Mouse (Mus musculus) hindbrain, embryonic 15.5 days (tissue): ENCODE measurements around the gene Cox5a. TPM values are rescaled to one million over a fixed set of nuclear protein-coding genes. Genes with fewer than 3 reads are reported as not detected.

ENCODE experiments used
- ATAC-seq: fragments of 200-750 bp; cut with Nextera tagmentation; 2 replicates; pipeline ENCODE4 v1.8.0; 2017; ENCODE audit warnings: low read depth, moderate number of reproducible peaks, moderate TSS enrichment; ENCODE audit not compliant: low FRiP score
- H3K27ac ChIP-seq: fragments of 300-500 bp; sonication (generic); replicated peaks from 2 replicates; pipeline ENCODE4 v1.5.1; 2015; ENCODE audit warnings: mild to moderate bottlenecking, inconsistent platforms
- H3K27me3 ChIP-seq: fragments of 300-500 bp; sonication (generic); 2 replicates; pipeline ENCODE4 v1.6.1; 2015; ENCODE audit warnings: control low read depth, inconsistent platforms
- H3K36me3 ChIP-seq: fragments of 300-500 bp; sonication (generic); 2 replicates; pipeline ENCODE4 v1.6.1; 2015; ENCODE audit warnings: control low read depth, inconsistent platforms
- H3K4me1 ChIP-seq: fragments of 300-500 bp; sonication (generic); replicated peaks from 2 replicates; pipeline ENCODE4 v1.6.1; 2015; ENCODE audit warnings: control low read depth, inconsistent platforms
- H3K4me2 ChIP-seq: fragments of 300-500 bp; sonication (generic); 2 replicates; pipeline ENCODE4 v1.6.1; 2015; ENCODE audit warnings: moderate library complexity, mild to moderate bottlenecking, inconsistent platforms
- H3K4me3 ChIP-seq: fragments of 300-500 bp; sonication (generic); 2 replicates; pipeline ENCODE4 v1.5.1; 2015; ENCODE audit warnings: mild to moderate bottlenecking, inconsistent platforms
- H3K9ac ChIP-seq: fragments of 300-500 bp; sonication (generic); 2 replicates; pipeline ENCODE4 v1.6.1; 2015; ENCODE audit warnings: inconsistent platforms
- H3K9me3 ChIP-seq: fragments of 300-500 bp; sonication (generic); 2 replicates; pipeline ENCODE4 v1.6.1; 2016; ENCODE audit warnings: control low read depth, inconsistent platforms
- WGBS: fragments of 180-500 bp; shearing (Covaris S2); methylation state at CpG from one replicate; pipeline ENCODE4 v1.1.7; 2015; 5-methylcytosine and 5-hydroxymethylcytosine counted together
- polyA plus RNA-seq: library from polyadenylated mRNA; unstranded; fragments of >200 nt; fragmentation: Nextera tagmentation; extraction: Ambion mirVana; gene quantifications from 2 replicates; pipeline ENCODE4 v1.2.1, GENCODE M21; 2015

The Cox5a gene
- polyA plus RNA-seq, 1 experiment from 2014 or later = 894 TPM

DNA sequence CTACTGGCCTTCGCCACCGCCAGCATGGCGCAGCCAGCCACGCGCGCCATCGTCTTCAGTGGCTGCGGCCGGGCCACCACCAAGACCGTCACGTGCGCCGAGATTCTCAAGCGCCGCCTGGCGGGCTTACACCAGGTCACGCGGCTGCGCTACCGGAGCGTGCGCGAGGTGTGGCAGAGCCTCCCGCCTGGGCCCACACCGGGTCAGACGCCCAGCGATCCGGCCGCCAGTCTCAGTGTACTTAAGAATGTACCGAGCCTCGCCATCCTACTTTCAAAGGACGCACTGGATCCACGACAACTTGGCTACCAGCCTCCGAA is 16.7 kb upstream of the Cox5a start:
- Histone ChIP-seq H3K27me3 (peaks cover 25% of the 10 kb centered on the region), H3K36me3 (no peaks in the 10 kb centered on the region), H3K9me3 (no peaks in the 10 kb centered on the region), H3K9ac (peak overlapping the region; percentile 40), H3K4me3 (peak overlapping the region; percentile 46), H3K4me2 (peak overlapping the region; percentile 93), H3K4me1 (peaks cover 57% of the 10 kb centered on the region), H3K27ac (peak overlapping the region; percentile 52; the same call in 1 of the 2 replicates)
- ATAC-seq = peak; percentile 67; the same call in 1 of the 2 replicates
- WGBS = under 1% methylated on average over 34 of the region's 34 CpGs

DNA sequence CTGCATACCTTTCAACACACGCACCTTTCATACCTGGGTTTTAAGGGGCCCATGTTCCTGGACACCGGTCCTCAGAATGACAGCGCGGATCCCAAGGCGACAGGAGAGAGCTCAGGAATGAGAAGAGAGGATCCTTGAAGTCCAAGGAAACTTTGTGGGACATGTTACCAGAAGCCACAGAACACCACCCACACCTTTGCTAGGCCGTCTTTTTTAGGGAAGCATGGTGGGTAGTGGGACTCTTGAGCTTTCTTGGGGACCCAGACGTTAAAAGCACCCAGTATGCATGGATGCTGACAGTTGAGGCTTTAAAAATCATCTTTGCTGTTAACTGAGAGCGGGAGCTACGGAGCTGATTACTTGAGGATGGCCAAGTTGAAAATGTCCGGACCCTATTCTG is 16.2 kb upstream of the Cox5a start:
- Histone ChIP-seq H3K36me3 (no peaks in the 10 kb centered on the region), H3K4me1 (peaks cover 57% of the 10 kb centered on the region), H3K27ac (no peak overlapping the region), H3K9me3 (no peaks in the 10 kb centered on the region), H3K4me2 (peak overlapping the region; percentile 93), H3K27me3 (peaks cover 25% of the 10 kb centered on the region), H3K4me3 (peak overlapping the region; percentile 46), H3K9ac (0 out of 2 replicates have a peak overlapping the region, but pooled peaks have one; percentile 40)
- 57% methylated on average over 10 of the region's 10 CpGs for WGBS
- no peak for ATAC-seq

DNA sequence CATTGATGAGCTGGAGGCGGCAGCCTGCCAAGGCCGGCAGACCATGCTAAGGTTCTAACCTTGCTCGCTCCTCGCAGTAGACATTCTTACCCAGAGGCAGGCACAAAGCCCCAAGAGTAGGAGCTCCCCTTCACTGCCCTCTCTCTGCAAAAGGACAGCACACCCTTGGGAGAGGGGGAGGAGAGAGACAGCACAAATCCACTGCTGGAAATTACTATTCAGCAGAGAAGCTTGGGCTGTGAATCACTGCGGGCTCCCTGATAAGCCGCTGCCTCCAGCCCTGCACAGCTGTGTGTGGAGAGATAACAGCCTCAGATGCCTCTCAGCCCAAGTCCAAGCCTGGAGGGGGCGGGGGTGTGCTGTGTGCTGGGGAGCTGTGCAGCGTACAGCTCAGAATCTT is 15.4 kb upstream of the Cox5a start:
- Histone ChIP-seq H3K4me2 (peak overlapping the region; percentile 93), H3K27me3 (peaks cover 22% of the 10 kb centered on the region), H3K4me3 (0 out of 2 replicates have a peak overlapping the region, but pooled peaks have one; percentile 4), H3K36me3 (no peaks in the 10 kb centered on the region), H3K4me1 (peaks cover 57% of the 10 kb centered on the region), H3K9ac (no peak overlapping the region), H3K9me3 (no peaks in the 10 kb centered on the region), H3K27ac (peak overlapping the region; percentile 72)
- ATAC-seq = peak; percentile 80
- WGBS = 3% methylated on average over 8 of the region's 8 CpGs

DNA sequence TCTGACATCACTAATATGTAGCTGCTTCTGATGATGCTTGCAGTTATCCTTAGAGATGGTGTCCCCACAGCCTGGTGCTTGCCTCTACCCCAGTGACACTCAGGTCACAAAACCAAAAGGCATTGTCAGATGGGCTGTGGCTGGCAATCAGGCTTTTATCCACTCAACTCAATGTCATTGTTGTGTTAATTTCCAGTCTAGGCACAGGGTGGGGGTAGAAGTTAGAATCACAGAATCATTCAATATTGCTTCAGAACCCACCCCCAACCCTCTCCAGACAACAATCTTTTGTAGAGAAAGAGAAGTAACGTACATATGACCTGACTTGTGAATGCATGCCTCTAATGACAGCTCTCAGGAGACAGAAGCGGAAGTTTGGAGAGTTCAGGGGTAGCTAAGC is 10.5 kb upstream of the Cox5a start:
- H3K4me1 ChIP-seq = peaks cover 8% of the 10 kb centered on the region
- no peak overlapping the region for H3K4me3 ChIP-seq
- no peak overlapping the region for H3K9ac ChIP-seq
- ATAC-seq = no peak
- WGBS = 45% methylated on average over 2 of the region's 2 CpGs
- no peak overlapping the region for H3K4me2 ChIP-seq
- no peak overlapping the region for H3K27ac ChIP-seq
- no peaks in the 10 kb centered on the region for H3K36me3 ChIP-seq
- H3K27me3 ChIP-seq = no peaks in the 10 kb centered on the region
- no peaks in the 10 kb centered on the region for H3K9me3 ChIP-seq

DNA sequence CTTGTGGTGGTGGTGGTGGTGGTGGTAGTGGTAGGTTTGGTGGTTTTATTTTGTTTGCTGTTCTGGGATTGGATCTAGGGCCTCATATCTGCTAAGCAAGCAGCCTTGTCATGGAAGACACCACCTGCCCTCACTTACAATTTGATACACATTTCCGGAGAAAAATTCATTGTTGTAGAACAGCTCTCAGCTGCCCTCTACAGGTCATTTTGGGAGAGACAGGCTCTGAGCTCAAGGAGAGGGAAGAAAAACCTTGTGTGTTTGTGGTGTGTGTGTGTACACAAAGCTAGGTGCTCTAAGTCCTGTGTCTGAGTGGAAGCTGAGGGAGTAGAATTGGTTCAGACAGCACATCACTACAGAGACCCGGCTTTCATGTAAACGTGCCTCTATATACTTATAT is 4.0 kb upstream of the Cox5a start:
- no peak for ATAC-seq
- Histone ChIP-seq H3K4me3 (no peak overlapping the region), H3K27ac (peak overlapping the region; percentile 40), H3K9ac (no peak overlapping the region), H3K9me3 (no peaks in the 10 kb centered on the region), H3K4me1 (peaks cover 7% of the 10 kb centered on the region), H3K4me2 (no peak overlapping the region), H3K36me3 (no peaks in the 10 kb centered on the region), H3K27me3 (no peaks in the 10 kb centered on the region)
- 7% methylated on average over 3 of the region's 3 CpGs for WGBS

DNA sequence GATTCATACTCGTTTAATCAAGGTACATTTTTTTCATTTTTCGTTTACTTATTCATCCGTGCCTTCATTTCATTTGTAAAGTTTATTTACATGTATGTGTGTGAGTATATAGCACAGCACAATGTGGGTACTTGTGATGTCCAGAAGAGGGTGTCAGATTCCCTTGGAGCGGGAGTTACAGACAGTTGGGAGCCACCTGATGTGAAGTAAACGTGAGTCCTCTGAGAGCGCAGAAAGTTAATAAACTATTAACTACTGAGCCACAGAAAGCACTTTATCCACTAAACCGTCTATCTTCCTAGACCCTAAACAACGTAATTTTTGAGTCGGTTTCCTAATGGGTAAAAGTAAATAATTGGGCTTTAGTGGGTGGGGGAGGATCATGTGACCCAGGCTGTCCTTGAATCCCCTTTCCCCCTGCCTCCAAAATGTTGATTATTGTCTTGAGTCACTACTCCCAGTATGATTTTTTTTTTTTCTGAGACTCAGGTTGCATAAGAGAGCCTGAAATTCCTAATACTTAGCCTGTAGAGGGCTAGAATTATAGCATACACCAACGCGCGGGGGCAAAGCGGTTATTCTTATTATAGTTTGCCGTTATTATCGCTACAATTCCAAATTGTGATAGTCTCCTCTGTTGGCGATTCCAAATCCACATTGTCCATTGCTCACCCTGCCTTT is 559 bp upstream of the Cox5a start:
- no peaks in the 10 kb centered on the region for H3K9me3 ChIP-seq
- no peaks in the 10 kb centered on the region for H3K36me3 ChIP-seq
- H3K4me3 ChIP-seq = peak overlapping the region; percentile 77
- peak overlapping the region; percentile 65 for H3K4me2 ChIP-seq
- H3K27me3 ChIP-seq = no peaks in the 10 kb centered on the region
- WGBS = 23% methylated on average over 16 of the region's 16 CpGs
- peak overlapping the region; percentile 92 for H3K9ac ChIP-seq
- H3K27ac ChIP-seq = peak overlapping the region; percentile 92
- H3K4me1 ChIP-seq = peaks cover 40% of the 10 kb centered on the region
- ATAC-seq = peak; percentile 67

DNA sequence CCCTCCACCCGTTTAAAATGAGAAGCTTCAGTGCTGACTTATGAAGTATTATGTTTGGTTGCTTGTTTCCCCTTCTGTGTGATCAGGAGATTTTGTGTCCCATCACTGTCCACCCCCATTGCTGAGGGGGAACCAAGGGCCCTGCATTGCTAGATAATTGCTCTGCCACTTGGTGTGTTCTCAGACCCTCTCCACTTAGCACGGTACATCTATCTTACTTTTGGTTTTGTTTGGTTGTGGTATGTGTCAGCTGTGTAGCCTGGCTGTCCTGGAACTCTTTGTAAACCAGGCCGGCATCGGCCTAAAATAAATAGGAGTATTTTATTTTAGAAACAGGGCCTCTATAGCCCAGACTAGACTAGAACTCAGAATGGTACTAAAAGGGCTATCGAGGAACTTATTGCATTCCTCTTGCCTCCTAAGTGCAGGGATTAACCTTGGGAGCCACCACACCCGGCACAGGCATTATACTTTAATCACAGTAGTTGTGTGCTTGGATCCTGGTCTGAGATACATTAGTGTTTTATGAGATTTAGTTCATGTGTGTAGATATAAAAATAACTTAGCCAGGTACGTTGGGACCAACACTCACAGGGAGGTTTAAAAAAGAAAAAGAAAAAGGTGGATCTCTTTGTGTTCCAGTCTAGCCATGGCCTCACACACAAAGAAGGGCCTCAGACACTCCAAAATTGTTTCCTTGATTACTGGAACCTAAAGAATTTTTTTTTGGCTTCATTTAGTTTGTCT is 1.2 kb downstream of the Cox5a start:
- Histone ChIP-seq H3K27ac (peak overlapping the region; percentile 92; the same call in 1 of the 2 replicates), H3K9ac (peak overlapping the region; percentile 92), H3K9me3 (no peaks in the 10 kb centered on the region), H3K4me2 (peak overlapping the region; percentile 65), H3K36me3 (no peaks in the 10 kb centered on the region), H3K27me3 (no peaks in the 10 kb centered on the region), H3K4me1 (peaks cover 38% of the 10 kb centered on the region), H3K4me3 (peak overlapping the region; percentile 77)
- no peak for ATAC-seq
- WGBS = 37% methylated on average over 7 of the region's 7 CpGs

DNA sequence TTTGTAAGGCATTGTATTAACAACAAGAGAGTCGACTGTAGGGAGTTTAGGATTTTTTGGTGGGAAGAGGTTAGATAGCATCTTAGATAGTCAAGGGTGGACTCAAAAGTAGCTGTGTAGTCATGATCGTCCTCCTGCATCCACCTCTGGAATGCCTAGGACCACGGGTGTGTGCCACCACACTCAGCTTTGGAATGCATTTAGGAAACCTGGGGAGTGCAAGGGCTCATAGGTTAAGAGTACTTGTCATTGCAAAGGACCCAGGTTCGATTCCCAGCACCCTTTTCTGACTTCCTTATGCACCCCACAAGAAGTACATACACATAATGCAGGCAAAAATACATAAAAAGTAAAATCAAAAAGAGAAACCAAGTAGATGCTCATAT is 1.8 kb downstream of the Cox5a start:
- Histone ChIP-seq H3K36me3 (no peaks in the 10 kb centered on the region), H3K27me3 (no peaks in the 10 kb centered on the region), H3K9ac (peak overlapping the region; percentile 92; the same call in 1 of the 2 replicates), H3K27ac (no peak overlapping the region), H3K4me2 (peak overlapping the region; percentile 65), H3K4me1 (peaks cover 38% of the 10 kb centered on the region), H3K4me3 (peak overlapping the region; percentile 77), H3K9me3 (no peaks in the 10 kb centered on the region)
- WGBS = 83% methylated on average over 4 of the region's 4 CpGs
- no peak for ATAC-seq

DNA sequence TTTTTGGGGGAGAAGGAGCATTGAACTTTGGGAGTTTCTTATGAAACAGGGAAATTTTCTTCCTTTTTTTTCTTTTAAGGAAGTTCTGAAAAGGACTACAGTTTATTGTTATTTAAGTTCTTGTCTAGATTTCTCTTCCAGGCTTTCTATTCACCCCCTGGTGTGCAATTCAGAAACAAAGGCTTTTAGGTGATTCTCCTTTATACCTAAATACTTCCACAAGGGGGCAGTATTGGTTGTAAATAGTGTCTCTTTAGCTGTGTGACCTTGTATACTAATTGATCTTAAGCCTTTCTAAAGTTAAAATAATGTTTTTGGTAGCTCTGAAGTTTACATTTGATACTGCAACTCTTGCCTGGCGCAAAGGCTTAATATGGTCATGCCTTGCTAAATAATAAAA is 2.7 kb downstream of the Cox5a start:
- Histone ChIP-seq H3K4me2 (peak overlapping the region; percentile 7; the same call in 1 of the 2 replicates), H3K9ac (no peak overlapping the region), H3K9me3 (no peaks in the 10 kb centered on the region), H3K4me1 (peaks cover 38% of the 10 kb centered on the region), H3K4me3 (no peak overlapping the region), H3K27ac (no peak overlapping the region), H3K36me3 (no peaks in the 10 kb centered on the region), H3K27me3 (no peaks in the 10 kb centered on the region)
- 89% methylated on average over 1 of the region's 1 CpGs for WGBS
- no peak for ATAC-seq

DNA sequence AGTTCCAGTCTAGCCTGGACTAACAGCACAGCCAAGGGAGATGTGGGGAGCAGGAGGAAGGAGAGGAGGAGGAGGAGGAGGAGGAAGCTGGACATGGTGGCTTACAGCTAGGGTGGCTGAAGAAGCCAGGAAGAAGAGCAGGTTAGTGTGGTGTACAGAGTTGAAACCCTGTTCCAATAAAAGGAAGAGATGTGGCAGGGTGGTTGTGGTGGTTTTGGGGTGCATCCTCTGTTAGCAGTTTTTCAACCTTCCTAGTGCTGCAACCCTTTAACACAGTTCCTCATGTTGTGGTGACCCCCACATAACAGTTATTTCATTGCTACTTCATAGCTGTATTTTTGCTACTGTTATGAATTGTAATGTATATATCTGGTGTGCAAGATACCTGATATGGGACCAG is 3.4 kb downstream of the Cox5a start:
- no peaks in the 10 kb centered on the region for H3K27me3 ChIP-seq
- H3K4me3 ChIP-seq = no peak overlapping the region
- no peak overlapping the region for H3K27ac ChIP-seq
- H3K9me3 ChIP-seq = no peaks in the 10 kb centered on the region
- H3K4me1 ChIP-seq = peaks cover 38% of the 10 kb centered on the region
- 0 out of 2 replicates have a peak, but pooled peaks cover 4% of the 10 kb centered on the region for H3K36me3 ChIP-seq
- no peak for ATAC-seq
- H3K9ac ChIP-seq = no peak overlapping the region
- H3K4me2 ChIP-seq = no peak overlapping the region

DNA sequence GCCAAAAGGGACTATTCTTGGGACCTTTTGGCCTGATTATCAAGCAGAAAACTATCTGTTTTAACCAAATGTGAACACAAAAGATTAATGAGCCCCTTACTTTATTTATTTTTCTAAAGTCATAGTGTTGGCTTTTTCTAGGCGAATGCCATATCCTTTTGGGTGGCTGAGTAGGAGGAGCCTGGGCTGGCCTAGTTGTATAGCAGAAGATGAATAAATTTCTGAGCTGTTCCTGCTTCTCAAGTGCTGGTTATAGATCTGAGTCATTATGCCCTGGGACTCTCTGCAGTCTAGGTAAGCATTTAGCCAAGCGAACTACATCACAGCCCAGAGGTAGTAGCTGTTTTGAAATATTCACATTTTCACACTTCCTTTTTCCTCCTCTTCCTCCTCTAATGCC is 4.4 kb downstream of the Cox5a start:
- Histone ChIP-seq H3K9me3 (no peaks in the 10 kb centered on the region), H3K9ac (no peak overlapping the region), H3K27me3 (no peaks in the 10 kb centered on the region), H3K4me2 (no peak overlapping the region), H3K4me1 (peaks cover 38% of the 10 kb centered on the region), H3K4me3 (no peak overlapping the region), H3K27ac (no peak overlapping the region), H3K36me3 (0 out of 2 replicates have a peak, but pooled peaks cover 4% of the 10 kb centered on the region)
- no peak for ATAC-seq
- 77% methylated on average over 2 of the region's 2 CpGs for WGBS

DNA sequence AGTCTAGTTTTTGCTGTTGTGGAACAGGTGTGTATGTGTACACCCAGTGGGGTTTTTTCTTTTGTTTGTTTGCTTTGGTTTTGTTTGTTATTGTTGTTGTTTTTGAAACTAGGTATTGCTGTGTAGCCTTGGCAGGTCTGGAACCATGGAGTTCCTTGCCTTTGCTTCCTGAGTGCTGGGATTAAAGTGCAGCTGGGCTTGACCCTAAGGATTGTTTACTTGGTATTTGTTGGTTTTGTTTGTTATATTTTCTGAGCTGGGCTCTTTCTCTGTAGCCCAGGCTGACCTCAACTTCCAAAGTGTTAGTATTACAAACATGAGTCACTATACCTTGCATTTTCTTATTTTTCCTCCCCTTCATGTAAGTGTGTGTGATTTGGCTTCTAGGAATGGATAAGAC is 5.4 kb downstream of the Cox5a start:
- no peak for ATAC-seq
- H3K36me3 ChIP-seq = peaks cover 12% of the 10 kb centered on the region
- H3K9ac ChIP-seq = no peak overlapping the region
- no peaks in the 10 kb centered on the region for H3K9me3 ChIP-seq
- H3K4me2 ChIP-seq = no peak overlapping the region
- H3K4me3 ChIP-seq = no peak overlapping the region
- no peak overlapping the region for H3K27ac ChIP-seq
- H3K4me1 ChIP-seq = peaks cover 38% of the 10 kb centered on the region
- no peaks in the 10 kb centered on the region for H3K27me3 ChIP-seq
